Mouse (Mus musculus): ENCODE measurements at regions not wholly inside any gene's neighbourhood (a gene's known extent, or its start where the extent isn't known, plus 50 kb on each side); places are given as distances from the start of the nearest gene placed in this dataset.
A peak's percentile ranks its signal among the peaks of the same experiment; 100 is the strongest.

- no peak for DNase-seq (ENCODE audit: low spot score)
These were observed 779.5 kb downstream of the Cenpc1 start for GRCm38 (mm10) chr5:85285856-85286255.

- no peak for DNase-seq (ENCODE audit: low spot score)
These were observed 816.9 kb downstream of the Cenpc1 start for GRCm38 (mm10) chr5:85248453-85248852.

GRCm38 (mm10) chr5:85240380-85240779 is 823.2 kb upstream of the Epha5 start:
- no peak for DNase-seq (ENCODE audit: low spot score)

- peak; percentile 21 for DNase-seq (ENCODE audit: low spot score)
These were observed 822.4 kb upstream of the Epha5 start for GRCm38 (mm10) chr5:85239509-85240031.

Measured in left cerebral cortex, adult 11 months (tissue).